Mouse (Mus musculus) intestine, postnatal 0 days (tissue): Measurements from ENCODE around the gene Lrguk. TPM values are rescaled to one million over a fixed set of nuclear protein-coding genes. Genes with fewer than 3 reads are reported as not detected.

Experiments
- ATAC-seq: fragments of 200-750 bp; cut with Nextera tagmentation; 2 replicates; pipeline ENCODE4 v1.8.0; 2017; ENCODE audit warnings: mild to moderate bottlenecking, moderate TSS enrichment, moderate library complexity
- H3K27ac ChIP-seq: fragments of 300-500 bp; sonication (generic); 2 replicates; pipeline ENCODE4 v1.5.1; 2014; ENCODE audit warnings: mild to moderate bottlenecking, low read depth, low read length, moderate library complexity
- H3K27me3 ChIP-seq: fragments of 300-500 bp; sonication (generic); replicated peaks from 2 replicates; pipeline ENCODE4 v1.6.1; 2014; ENCODE audit warnings: low read length, mixed read lengths; ENCODE audit not compliant: control insufficient read depth, insufficient read depth
- H3K36me3 ChIP-seq: fragments of 300-500 bp; sonication (generic); 2 replicates; pipeline ENCODE4 v1.6.1; 2014; ENCODE audit warnings: mild to moderate bottlenecking, moderate library complexity; ENCODE audit not compliant: control insufficient read depth, insufficient read depth
- H3K4me1 ChIP-seq: fragments of 300-500 bp; sonication (generic); replicated peaks from 2 replicates; pipeline ENCODE4 v1.6.1; 2014; ENCODE audit warnings: antibody characterized with exemption, low read length, mixed read lengths; ENCODE audit not compliant: control insufficient read depth, insufficient read depth
- H3K4me2 ChIP-seq: fragments of 300-500 bp; sonication (generic); replicated peaks from 2 replicates; pipeline ENCODE4 v1.6.1; 2014; ENCODE audit warnings: low read depth, mild to moderate bottlenecking, moderate library complexity
- H3K4me3 ChIP-seq: fragments of 300-500 bp; sonication (generic); 2 replicates; pipeline ENCODE4 v1.5.1; 2014; ENCODE audit warnings: low read depth, low read length
- H3K9ac ChIP-seq: fragments of 300-500 bp; sonication (generic); 2 replicates; pipeline ENCODE4 v1.6.1; 2014; ENCODE audit warnings: mild to moderate bottlenecking, low read depth, low read length
- H3K9me3 ChIP-seq: fragments of 300-500 bp; sonication (generic); 2 replicates; pipeline ENCODE4 v1.6.1; 2016; ENCODE audit warnings: mixed run types; ENCODE audit not compliant: control insufficient read depth
- CTCF ChIP-seq: sonication (generic); IDR thresholded peaks from 2 replicates; pipeline ENCODE4 v1.5.1; 2016; ENCODE audit warnings: low read depth, mild to moderate bottlenecking, control low read depth, antibody characterized with exemption, moderate library complexity
- WGBS: fragments of 180-500 bp; shearing (Covaris S2); extraction: QIAGEN DNeasy Blood & Tissue Kit; methylation state at CpG from one replicate; pipeline ENCODE4 v1.1.7; 2014; 5-methylcytosine and 5-hydroxymethylcytosine counted together
- polyA plus RNA-seq: library from polyadenylated mRNA; unstranded; fragments of >200 nt; fragmentation: Nextera tagmentation; extraction: Ambion mirVana; gene quantifications from 2 replicates; pipeline ENCODE4 v1.2.1, GENCODE M21; 2015

The Lrguk gene
- polyA plus RNA-seq, 1 experiment from 2014 or later, result 0.16 TPM

DNA sequence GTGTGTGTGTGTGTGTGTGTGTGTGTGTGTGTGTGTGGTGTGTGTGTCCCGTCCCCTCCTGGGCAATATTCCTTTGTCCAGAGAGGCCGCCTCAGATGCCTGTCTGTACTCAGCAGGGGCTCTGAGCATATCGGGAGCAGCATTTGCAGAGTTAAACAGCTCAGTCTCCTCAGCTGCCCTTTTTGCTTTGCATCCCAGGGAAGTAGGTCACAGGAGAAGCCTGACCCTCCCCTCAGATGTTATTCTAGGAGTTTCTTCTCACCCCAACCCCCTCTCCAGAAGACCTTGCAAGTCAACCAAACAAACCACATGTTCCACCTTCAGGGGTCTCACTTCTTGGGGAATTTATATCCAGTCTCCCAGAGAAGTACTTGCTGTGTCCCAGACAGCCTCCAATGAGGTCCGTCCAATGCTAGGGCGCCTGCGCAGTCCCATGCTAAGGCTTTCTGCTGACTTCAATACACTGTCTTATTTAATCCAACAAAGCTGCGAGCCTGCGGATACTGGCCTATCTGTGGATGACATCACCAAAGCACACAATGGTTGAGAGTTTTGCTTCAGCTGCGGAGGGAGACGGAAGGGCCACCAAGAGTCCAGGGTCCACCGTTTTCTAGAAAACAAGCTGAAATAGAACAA, 17.4 kb downstream of the Lrguk start:
- Histone ChIP-seq H3K27ac (no peak overlapping the region), H3K4me3 (no peak overlapping the region), H3K4me2 (no peak overlapping the region), H3K4me1 (no peaks in the 10 kb centered on the region), H3K9me3 (no peaks in the 10 kb centered on the region), H3K9ac (no peak overlapping the region), H3K36me3 (no peaks in the 10 kb centered on the region), H3K27me3 (no peaks in the 10 kb centered on the region)
- TF ChIP-seq CTCF, result no peak
- 66% methylated on average over 11 of the region's 11 CpGs for WGBS
- no peak for ATAC-seq

DNA sequence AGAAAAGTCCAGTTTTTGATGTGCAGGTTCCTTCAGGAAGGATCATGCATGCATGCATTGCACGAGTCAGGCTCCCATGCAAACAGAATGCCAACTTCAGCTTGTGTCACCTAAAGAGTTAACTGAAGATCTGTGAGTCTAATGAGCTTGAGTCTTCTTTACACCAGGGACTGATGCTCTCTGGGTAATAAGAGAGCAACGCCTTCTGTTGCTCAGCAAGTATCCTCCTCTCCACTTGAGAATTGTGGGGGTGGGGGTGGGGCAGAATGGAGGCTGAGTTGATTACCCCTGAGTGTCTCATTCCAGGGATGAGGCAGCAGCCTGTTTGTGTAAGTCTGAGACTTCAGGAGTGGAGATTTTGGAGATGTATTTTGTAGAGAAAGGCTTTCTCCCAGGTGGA, 20.2 kb downstream of the Lrguk start:
- H3K9ac ChIP-seq, result no peak overlapping the region
- no peaks in the 10 kb centered on the region for H3K9me3 ChIP-seq
- 77% methylated on average over 2 of the region's 2 CpGs for WGBS
- H3K4me2 ChIP-seq, result no peak overlapping the region
- H3K4me1 ChIP-seq, result no peaks in the 10 kb centered on the region
- no peak for ATAC-seq
- H3K27me3 ChIP-seq, result no peaks in the 10 kb centered on the region
- TF ChIP-seq CTCF, result no peak
- no peaks in the 10 kb centered on the region for H3K36me3 ChIP-seq
- no peak overlapping the region for H3K27ac ChIP-seq
- no peak overlapping the region for H3K4me3 ChIP-seq

DNA sequence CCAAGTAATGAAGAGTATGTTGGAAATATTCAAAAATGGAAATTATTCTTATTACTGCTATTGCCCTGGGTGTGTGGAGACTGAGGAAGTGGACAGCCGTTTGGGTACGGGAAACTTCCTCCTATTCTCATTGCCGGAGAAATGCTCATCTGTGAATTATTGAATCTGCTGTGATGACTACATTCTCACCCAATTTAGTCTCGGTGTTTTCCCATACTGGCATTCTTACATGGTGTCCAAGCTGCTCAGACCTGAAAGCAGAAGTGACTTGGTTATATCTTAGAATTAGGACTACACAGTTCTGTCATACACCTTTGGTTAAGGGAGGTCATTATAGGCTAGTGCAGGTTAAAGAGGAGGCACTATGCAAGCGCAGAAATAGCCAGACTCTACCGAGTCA, 30.5 kb downstream of the Lrguk start:
- no peak overlapping the region for H3K9ac ChIP-seq
- no peak overlapping the region for H3K4me2 ChIP-seq
- H3K36me3 ChIP-seq, result no peaks in the 10 kb centered on the region
- no peak for TF ChIP-seq CTCF
- ATAC-seq, result no peak
- WGBS, result 91% methylated on average over 6 of the region's 6 CpGs
- no peaks in the 10 kb centered on the region for H3K4me1 ChIP-seq
- H3K4me3 ChIP-seq, result no peak overlapping the region
- no peaks in the 10 kb centered on the region for H3K9me3 ChIP-seq
- no peak overlapping the region for H3K27ac ChIP-seq
- H3K27me3 ChIP-seq, result no peaks in the 10 kb centered on the region

DNA sequence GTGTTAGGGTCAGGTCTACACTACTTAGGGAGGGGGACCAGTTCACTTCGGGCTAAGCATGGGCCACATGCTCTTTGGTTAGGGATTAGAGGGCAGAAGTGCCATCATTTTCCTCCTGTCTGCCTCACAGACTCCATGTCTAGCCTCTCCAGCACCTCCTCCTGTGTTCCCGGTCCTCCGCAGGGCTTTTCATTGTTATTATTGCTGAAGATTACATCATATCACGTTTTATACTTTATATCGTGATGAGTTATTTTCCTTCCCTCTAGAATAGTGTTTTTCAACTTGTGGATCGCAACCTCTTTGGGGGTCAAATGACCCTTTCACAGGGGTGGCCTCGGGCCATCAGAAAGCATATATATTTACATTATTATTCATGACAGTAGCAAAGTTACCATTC, 37.5 kb downstream of the Lrguk start:
- H3K27ac ChIP-seq, result no peak overlapping the region
- no peaks in the 10 kb centered on the region for H3K27me3 ChIP-seq
- H3K4me2 ChIP-seq, result no peak overlapping the region
- no peaks in the 10 kb centered on the region for H3K4me1 ChIP-seq
- no peak for ATAC-seq
- H3K9me3 ChIP-seq, result no peaks in the 10 kb centered on the region
- H3K9ac ChIP-seq, result no peak overlapping the region
- no peak for TF ChIP-seq CTCF
- 89% methylated on average over 7 of the region's 7 CpGs for WGBS
- H3K36me3 ChIP-seq, result no peaks in the 10 kb centered on the region
- H3K4me3 ChIP-seq, result no peak overlapping the region

DNA sequence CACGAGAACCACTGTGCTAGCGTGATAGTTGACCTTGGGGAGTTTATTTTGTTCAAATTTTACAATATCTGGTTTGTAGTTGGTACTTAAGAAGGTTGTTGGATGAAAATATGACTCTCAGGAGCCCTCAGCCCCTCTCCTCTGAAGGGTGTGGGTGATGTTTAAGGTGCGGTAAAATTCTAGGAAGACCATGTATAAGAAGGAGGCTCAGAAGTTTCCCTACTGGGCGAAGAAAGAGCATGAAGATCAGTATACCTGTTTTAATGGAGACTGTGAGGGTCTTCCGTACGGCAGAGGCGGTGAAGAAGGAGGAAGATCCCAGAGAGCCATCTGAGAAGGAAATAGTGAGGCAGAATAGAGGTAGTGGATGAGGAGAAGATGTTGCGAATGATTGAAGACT, 38.0 kb downstream of the Lrguk start:
- TF ChIP-seq CTCF, result no peak
- no peak overlapping the region for H3K9ac ChIP-seq
- 92% methylated on average over 8 of the region's 8 CpGs for WGBS
- no peak for ATAC-seq
- no peak overlapping the region for H3K27ac ChIP-seq
- H3K27me3 ChIP-seq, result no peaks in the 10 kb centered on the region
- H3K4me2 ChIP-seq, result no peak overlapping the region
- H3K4me1 ChIP-seq, result no peaks in the 10 kb centered on the region
- no peaks in the 10 kb centered on the region for H3K9me3 ChIP-seq
- H3K4me3 ChIP-seq, result no peak overlapping the region
- no peaks in the 10 kb centered on the region for H3K36me3 ChIP-seq

DNA sequence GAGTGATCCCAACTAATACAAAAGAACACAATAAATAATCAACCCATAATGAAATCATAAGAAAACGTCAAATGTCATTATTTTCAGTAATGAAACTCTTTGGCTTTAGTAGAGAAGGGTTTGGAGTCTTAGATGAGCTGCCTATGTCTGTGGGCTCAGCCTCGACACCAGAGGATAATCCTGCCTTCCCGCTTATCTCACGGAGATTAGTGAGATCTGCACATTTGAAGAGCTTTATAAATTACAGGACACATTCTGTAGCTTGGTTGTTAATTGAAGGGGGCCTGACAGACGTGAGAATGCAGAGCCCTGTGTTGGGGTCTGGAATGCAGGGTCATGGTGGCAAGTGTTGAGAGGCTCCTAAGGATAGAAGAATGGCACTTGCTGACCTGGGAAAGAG, 42.7 kb downstream of the Lrguk start:
- H3K27me3 ChIP-seq, result no peaks in the 10 kb centered on the region

More for the DNA sequence above, 42.7 kb downstream of the Lrguk start:
- Histone ChIP-seq H3K4me1 (no peaks in the 10 kb centered on the region), H3K9ac (no peak overlapping the region), H3K4me3 (no peak overlapping the region), H3K27ac (no peak overlapping the region), H3K36me3 (no peaks in the 10 kb centered on the region), H3K4me2 (no peak overlapping the region), H3K9me3 (no peaks in the 10 kb centered on the region)
- TF ChIP-seq CTCF, result no peak
- 67% methylated on average over 5 of the region's 5 CpGs for whole genome bisulfite sequencing
- ATAC-seq, result no peak
